Mouse (Mus musculus): ENCODE measurements at regions not wholly inside any gene's neighbourhood (a gene's known extent, or its start where the extent isn't known, plus 50 kb on each side); places are given as distances from the start of the nearest gene placed in this dataset.
"Not testable (repeated sequence)": the region's sequence is repeated elsewhere in the genome, so short reads cannot be mapped to it uniquely, and the experiment has no call there.

DNA sequence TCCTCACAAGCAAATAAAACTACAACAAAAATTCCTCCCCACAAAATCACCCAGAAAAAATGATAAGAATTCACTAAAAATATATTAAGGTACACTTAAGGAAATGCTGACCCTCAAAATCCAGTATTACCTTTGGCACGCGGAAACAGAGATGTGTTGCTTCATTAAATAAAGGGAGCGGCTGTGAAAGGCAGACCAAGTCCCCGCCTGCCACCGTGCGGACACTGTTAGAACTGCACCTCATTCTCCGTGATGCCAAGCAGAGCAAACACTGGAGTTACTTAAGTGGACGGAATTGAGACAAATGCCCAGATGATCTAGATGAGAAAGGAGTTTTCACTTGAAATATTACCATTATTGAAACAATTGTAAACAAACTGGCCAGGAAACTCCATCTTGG is 1839.1 kb downstream of the 9330182O14Rik start:
- Histone ChIP-seq H3K27me3 (ENCODE audit: control insufficient read depth, insufficient read depth, low read depth, low read length) (no peaks in the 10 kb centered on the region), H3K36me3 (ENCODE audit: control insufficient read depth, insufficient read depth, low read length) (no peaks in the 10 kb centered on the region), H3K4me2 (ENCODE audit: low read length) (no peak overlapping the region), H3K4me3 (ENCODE audit: low read depth, low read length) (no peak overlapping the region), H3K9me3 (replicated peaks; ENCODE audit: control insufficient read depth, low read length, poor library complexity, severe bottlenecking) (no peaks in the 10 kb centered on the region), H3K27ac (ENCODE audit: low read length) (no peak overlapping the region), H3K9ac (ENCODE audit: low read depth, low read length) (no peak overlapping the region), H3K4me1 (ENCODE audit: control insufficient read depth, insufficient read depth, low read length) (no peaks in the 10 kb centered on the region)
- ATAC-seq, result peak; percentile 77; the same call in 1 of the 2 replicates
- WGBS, result 3% methylated on average over 8 of the region's 8 CpGs

DNA sequence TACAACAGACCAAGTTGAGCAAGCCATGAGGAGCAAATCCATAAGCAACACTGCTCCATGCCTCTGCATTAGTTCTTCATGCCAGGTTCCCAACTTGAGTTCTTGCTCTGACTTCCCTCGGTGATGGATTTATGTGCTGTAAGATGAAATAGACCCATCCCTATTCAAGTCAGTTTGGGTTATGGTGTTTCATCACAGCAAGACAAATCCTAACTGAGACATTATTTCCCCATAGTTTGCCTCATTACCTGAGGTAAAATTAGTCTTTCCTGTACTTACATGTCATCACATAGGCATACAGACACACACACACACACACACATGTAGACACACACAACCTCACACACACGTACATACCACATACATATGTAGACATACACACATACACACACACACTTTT is 1843.0 kb downstream of the 9330182O14Rik start:
- ATAC-seq, result no peak
- Histone ChIP-seq H3K9ac (ENCODE audit: low read depth, low read length) (no peak overlapping the region), H3K27me3 (ENCODE audit: control insufficient read depth, insufficient read depth, low read depth, low read length) (no peaks in the 10 kb centered on the region), H3K9me3 (replicated peaks; ENCODE audit: control insufficient read depth, low read length, poor library complexity, severe bottlenecking) (no peaks in the 10 kb centered on the region), H3K4me3 (ENCODE audit: low read depth, low read length) (no peak overlapping the region), H3K27ac (ENCODE audit: low read length) (no peak overlapping the region), H3K4me1 (ENCODE audit: control insufficient read depth, insufficient read depth, low read length) (no peaks in the 10 kb centered on the region), H3K36me3 (ENCODE audit: control insufficient read depth, insufficient read depth, low read length) (no peaks in the 10 kb centered on the region), H3K4me2 (ENCODE audit: low read length) (no peak overlapping the region)
- WGBS, result 98% methylated on average over 2 of the region's 2 CpGs

DNA sequence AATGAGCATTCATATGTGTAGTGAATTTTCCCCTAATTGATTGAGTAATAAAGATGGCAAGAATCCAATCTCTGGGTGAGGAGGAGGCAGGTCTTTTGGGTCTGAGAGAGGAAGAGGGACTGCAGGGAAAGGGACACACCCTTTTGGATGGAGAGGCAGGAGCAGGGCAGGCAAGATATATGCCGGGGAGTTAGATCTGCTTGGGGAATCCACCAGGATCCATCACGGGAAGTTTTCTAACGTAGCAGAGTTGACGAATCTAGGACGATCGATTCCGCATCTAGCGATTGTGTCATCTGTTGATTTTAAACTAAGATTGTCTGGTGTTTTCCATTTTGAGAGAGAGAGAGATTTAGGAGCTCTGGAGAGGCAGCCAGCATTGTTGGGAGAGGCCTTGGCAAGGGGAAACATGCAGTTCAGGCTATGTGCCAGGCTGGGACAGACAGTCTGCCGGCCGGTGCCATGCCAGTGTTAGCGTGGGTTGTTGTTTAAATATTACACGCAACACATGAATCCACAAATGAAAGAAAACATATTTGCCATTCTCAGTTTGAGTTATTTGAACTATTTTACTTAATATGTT is 1843.6 kb downstream of the 9330182O14Rik start:
- Histone ChIP-seq H3K4me2 (ENCODE audit: low read length) (no peak overlapping the region), H3K27me3 (ENCODE audit: control insufficient read depth, insufficient read depth, low read depth, low read length) (no peaks in the 10 kb centered on the region), H3K27ac (ENCODE audit: low read length) (no peak overlapping the region), H3K36me3 (ENCODE audit: control insufficient read depth, insufficient read depth, low read length) (no peaks in the 10 kb centered on the region), H3K9ac (ENCODE audit: low read depth, low read length) (no peak overlapping the region), H3K4me1 (ENCODE audit: control insufficient read depth, insufficient read depth, low read length) (no peaks in the 10 kb centered on the region), H3K4me3 (ENCODE audit: low read depth, low read length) (no peak overlapping the region), H3K9me3 (replicated peaks; ENCODE audit: control insufficient read depth, low read length, poor library complexity, severe bottlenecking) (no peaks in the 10 kb centered on the region)
- WGBS, result 85% methylated on average over 12 of the region's 12 CpGs
- no peak for ATAC-seq

- no peak for ATAC-seq
- Histone ChIP-seq H3K4me1 (ENCODE audit: control insufficient read depth, insufficient read depth, low read length) (no peaks in the 10 kb centered on the region), H3K9me3 (replicated peaks; ENCODE audit: control insufficient read depth, low read length, poor library complexity, severe bottlenecking) (no peaks in the 10 kb centered on the region), H3K27ac (ENCODE audit: low read length) (no peak overlapping the region), H3K4me3 (ENCODE audit: low read depth, low read length) (no peak overlapping the region), H3K27me3 (ENCODE audit: control insufficient read depth, insufficient read depth, low read depth, low read length) (no peaks in the 10 kb centered on the region), H3K36me3 (ENCODE audit: control insufficient read depth, insufficient read depth, low read length) (no peaks in the 10 kb centered on the region), H3K9ac (ENCODE audit: low read depth, low read length) (no peak overlapping the region), H3K4me2 (ENCODE audit: low read length) (no peak overlapping the region)
- WGBS, result 85% methylated on average over 6 of the region's 6 CpGs
Measured at GRCm38 (mm10) chr15:41983261-41983660, 1849.1 kb downstream of the 9330182O14Rik start.

DNA sequence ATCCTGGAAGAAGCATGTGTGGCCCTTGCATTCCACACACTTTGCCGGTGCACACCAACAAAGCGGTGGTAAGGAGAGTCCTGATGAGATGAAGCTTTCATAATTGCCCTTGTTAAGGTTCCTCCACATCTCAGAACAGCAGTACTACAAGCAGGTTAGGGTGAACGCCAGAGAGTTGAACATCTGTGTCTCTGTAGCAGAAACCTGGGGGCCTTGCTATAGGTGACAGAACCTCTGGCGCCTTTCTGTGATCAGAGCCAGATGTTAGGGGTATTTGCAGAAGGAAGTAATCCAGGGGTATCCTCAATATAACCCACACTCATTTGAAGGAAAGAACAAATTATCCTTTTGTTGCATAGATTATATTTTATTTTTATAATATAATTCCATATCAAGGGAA is 1850.1 kb downstream of the 9330182O14Rik start:
- Histone ChIP-seq H3K27me3 (ENCODE audit: control insufficient read depth, insufficient read depth, low read depth, low read length) (no peaks in the 10 kb centered on the region), H3K4me1 (ENCODE audit: control insufficient read depth, insufficient read depth, low read length) (no peaks in the 10 kb centered on the region), H3K4me3 (ENCODE audit: low read depth, low read length) (no peak overlapping the region), H3K27ac (ENCODE audit: low read length) (no peak overlapping the region), H3K9me3 (replicated peaks; ENCODE audit: control insufficient read depth, low read length, poor library complexity, severe bottlenecking) (no peaks in the 10 kb centered on the region), H3K36me3 (ENCODE audit: control insufficient read depth, insufficient read depth, low read length) (no peaks in the 10 kb centered on the region), H3K4me2 (ENCODE audit: low read length) (no peak overlapping the region), H3K9ac (ENCODE audit: low read depth, low read length) (no peak overlapping the region)
- WGBS, result 93% methylated on average over 4 of the region's 4 CpGs
- ATAC-seq, result no peak

DNA sequence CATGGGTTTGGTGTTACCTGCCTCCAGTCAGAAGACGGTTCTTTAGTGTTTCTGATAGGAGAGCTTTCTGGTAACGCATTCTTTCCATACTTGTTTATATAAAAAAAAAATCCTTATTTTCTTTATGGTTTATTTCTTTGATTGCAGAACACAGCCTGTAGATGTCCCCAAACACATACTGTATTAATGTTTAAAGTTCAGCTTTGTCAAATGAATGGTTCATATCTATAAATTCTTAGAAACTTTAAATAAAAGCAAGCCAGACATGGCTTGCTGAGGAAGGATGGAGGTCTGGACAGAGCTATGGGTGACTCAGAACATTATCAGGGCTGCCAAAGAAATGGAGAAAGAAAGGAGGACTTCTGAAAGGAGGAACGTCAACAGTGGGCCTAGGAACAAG is 1852.1 kb downstream of the 9330182O14Rik start:
- 90% methylated on average over 3 of the region's 3 CpGs for WGBS
- Histone ChIP-seq H3K4me3 (ENCODE audit: low read depth, low read length) (no peak overlapping the region), H3K9me3 (replicated peaks; ENCODE audit: control insufficient read depth, low read length, poor library complexity, severe bottlenecking) (no peaks in the 10 kb centered on the region), H3K4me2 (ENCODE audit: low read length) (no peak overlapping the region), H3K36me3 (ENCODE audit: control insufficient read depth, insufficient read depth, low read length) (no peaks in the 10 kb centered on the region), H3K9ac (ENCODE audit: low read depth, low read length) (no peak overlapping the region), H3K4me1 (ENCODE audit: control insufficient read depth, insufficient read depth, low read length) (no peaks in the 10 kb centered on the region), H3K27me3 (ENCODE audit: control insufficient read depth, insufficient read depth, low read depth, low read length) (no peaks in the 10 kb centered on the region), H3K27ac (ENCODE audit: low read length) (no peak overlapping the region)
- no peak for ATAC-seq

- Histone ChIP-seq H3K27me3 (ENCODE audit: control insufficient read depth, insufficient read depth, low read depth, low read length) (no peaks in the 10 kb centered on the region), H3K36me3 (ENCODE audit: control insufficient read depth, insufficient read depth, low read length) (no peaks in the 10 kb centered on the region), H3K9me3 (replicated peaks; ENCODE audit: control insufficient read depth, low read length, poor library complexity, severe bottlenecking) (no peaks in the 10 kb centered on the region), H3K9ac (ENCODE audit: low read depth, low read length) (no peak overlapping the region), H3K4me1 (ENCODE audit: control insufficient read depth, insufficient read depth, low read length) (no peaks in the 10 kb centered on the region), H3K4me2 (ENCODE audit: low read length) (no peak overlapping the region), H3K4me3 (ENCODE audit: low read depth, low read length) (no peak overlapping the region), H3K27ac (ENCODE audit: low read length) (no peak overlapping the region)
- no peak for ATAC-seq
- 56% methylated on average over 2 of the region's 2 CpGs for WGBS
Measured at GRCm38 (mm10) chr15:41989065-41989464, 1854.9 kb downstream of the 9330182O14Rik start.

- no peak for ATAC-seq
- no peak overlapping the region for H3K9ac ChIP-seq (ENCODE audit: low read depth, low read length)
- no peaks in the 10 kb centered on the region for H3K27me3 ChIP-seq (ENCODE audit: control insufficient read depth, insufficient read depth, low read depth, low read length)
- H3K9me3 ChIP-seq (replicated peaks; ENCODE audit: control insufficient read depth, low read length, poor library complexity, severe bottlenecking), result no peaks in the 10 kb centered on the region
- no peak overlapping the region for H3K4me2 ChIP-seq (ENCODE audit: low read length)
- no peaks in the 10 kb centered on the region for H3K36me3 ChIP-seq (ENCODE audit: control insufficient read depth, insufficient read depth, low read length)
- H3K4me3 ChIP-seq (ENCODE audit: low read depth, low read length), result no peak overlapping the region
- no peak overlapping the region for H3K27ac ChIP-seq (ENCODE audit: low read length)
- no peaks in the 10 kb centered on the region for H3K4me1 ChIP-seq (ENCODE audit: control insufficient read depth, insufficient read depth, low read length)
Measured at GRCm38 (mm10) chr15:41991816-41992215, 1857.7 kb downstream of the 9330182O14Rik start.

GRCm38 (mm10) chr15:42032286-42032685 is 1898.1 kb downstream of the 9330182O14Rik start:
- H3K4me2 ChIP-seq (ENCODE audit: low read length); H3K9me3 ChIP-seq (replicated peaks; ENCODE audit: control insufficient read depth, low read length, poor library complexity, severe bottlenecking); H3K4me1 ChIP-seq (ENCODE audit: control insufficient read depth, insufficient read depth, low read length); H3K36me3 ChIP-seq (ENCODE audit: control insufficient read depth, insufficient read depth, low read length); ATAC-seq; H3K4me3 ChIP-seq (ENCODE audit: low read depth, low read length); H3K27me3 ChIP-seq (ENCODE audit: control insufficient read depth, insufficient read depth, low read depth, low read length); H3K9ac ChIP-seq (ENCODE audit: low read depth, low read length); H3K27ac ChIP-seq (ENCODE audit: low read length): not testable (repeated sequence)
- 93% methylated on average over 12 of the region's 12 CpGs for WGBS
